ENCODE assay signal across 15 mouse cellular contexts in genomic region chr6:88383734-88384133, GRCm38 (mm10).
DNase-seq lines count a peak whose midpoint lies in the region; ATAC-seq lines count a peak whose summit lies in the region.
"Had no signal": no experiment of that assay in that cellular context is flagged by ENCODE, and none has a peak within 500 bp of the region (broad histone marks: within the 10 kb centered on the region; RNA-seq: fewer than 3 reads in every experiment).

No protein-coding gene starts in this region.

- intact Hi-C loops in left cerebral cortex, postnatal 10 days (cut with DNase I), result no loop called here

- ATAC-seq in forebrain, embryonic 13.5 days, result no peak
- ATAC-seq in embryonic facial prominence, embryonic 13.5 days (ENCODE audit: insufficient number of reproducible peaks, insufficient read depth, low FRiP score, low TSS enrichment, low read depth), result no peak
- ATAC-seq in kidney, embryonic 14.5 days (ENCODE audit: low FRiP score, low TSS enrichment), result no peak

- peak overlapping the region; percentile 79; the same call in 1 of the 2 replicates for H3K27ac ChIP-seq in forebrain, embryonic 10.5 days
- no peak overlapping the region for H3K27ac ChIP-seq in forebrain, embryonic 13.5 days
- H3K27ac ChIP-seq in embryonic facial prominence, embryonic 13.5 days, result peak overlapping the region; percentile 91
- no peak overlapping the region for H3K27ac ChIP-seq in kidney, embryonic 14.5 days (ENCODE audit: low read depth, low read length)
- H3K27ac ChIP-seq: gastrocnemius, adult 2 months; liver, embryonic 15.5 days had no signal

- no peaks in the 10 kb centered on the region for H3K36me3 ChIP-seq in forebrain, embryonic 10.5 days (replicated peaks)
- H3K36me3 ChIP-seq in forebrain, embryonic 13.5 days (ENCODE audit: poor library complexity, severe bottlenecking), result no peaks in the 10 kb centered on the region
- no peaks in the 10 kb centered on the region for H3K36me3 ChIP-seq in embryonic facial prominence, embryonic 13.5 days
- no peaks in the 10 kb centered on the region for H3K36me3 ChIP-seq in kidney, embryonic 14.5 days (ENCODE audit: control insufficient read depth, insufficient read depth, low read length)
- H3K36me3 ChIP-seq: liver, embryonic 15.5 days had no signal

- H3K4me2 ChIP-seq in forebrain, embryonic 13.5 days, result no peak overlapping the region
- H3K4me2 ChIP-seq in embryonic facial prominence, embryonic 13.5 days, result peak overlapping the region; percentile 41
- H3K4me2 ChIP-seq in kidney, embryonic 14.5 days (replicated peaks; ENCODE audit: low read depth, low read length), result no peak overlapping the region
- H3K4me2 ChIP-seq: liver, embryonic 15.5 days had no signal

- no peaks in the 10 kb centered on the region for H3K9me3 ChIP-seq in forebrain, embryonic 10.5 days
- H3K9me3 ChIP-seq in forebrain, embryonic 13.5 days (replicated peaks), result no peaks in the 10 kb centered on the region
- H3K9me3 ChIP-seq in embryonic facial prominence, embryonic 13.5 days, result no peaks in the 10 kb centered on the region
- H3K9me3 ChIP-seq in kidney, embryonic 14.5 days (ENCODE audit: control insufficient read depth, low read length), result no peaks in the 10 kb centered on the region
- H3K9me3 ChIP-seq: liver, embryonic 15.5 days had no signal

- no peak for DNase-seq in forebrain, embryonic 10.5 days (ENCODE audit: extremely low spot score, low spot score)
- DNase-seq in 3T3-L1 (ENCODE audit: low read depth, low spot score), result peak; percentile 45
- peak; percentile 75 for DNase-seq in large intestine, adult 2 months (ENCODE audit: low read depth, low spot score)
- no peak for DNase-seq in kidney, adult 9 months
- no peak for DNase-seq in left cerebral cortex, postnatal 10 days (ENCODE audit: extremely low spot score in 1 of 2, low spot score in 2 of 2)
- DNase-seq: adrenal gland, postnatal 14 days; cerebellum, adult 18-20 months; gastrocnemius, adult 2 months; heart, adult 11 months; thymus, postnatal 4 days had no signal

- H3K4me3 ChIP-seq in forebrain, embryonic 10.5 days, result no peak overlapping the region
- H3K4me3 ChIP-seq in forebrain, embryonic 13.5 days, result no peak overlapping the region
- H3K4me3 ChIP-seq in embryonic facial prominence, embryonic 13.5 days, result no peak overlapping the region
- no peak overlapping the region for H3K4me3 ChIP-seq in kidney, embryonic 14.5 days (ENCODE audit: low read length)
- H3K4me3 ChIP-seq: gastrocnemius, adult 2 months; liver, embryonic 15.5 days had no signal

- H3K27me3 ChIP-seq in forebrain, embryonic 10.5 days (ENCODE audit: poor library complexity, severe bottlenecking), result no peaks in the 10 kb centered on the region
- H3K27me3 ChIP-seq in forebrain, embryonic 13.5 days, result no peaks in the 10 kb centered on the region
- H3K27me3 ChIP-seq in embryonic facial prominence, embryonic 13.5 days, result no peaks in the 10 kb centered on the region
- H3K27me3 ChIP-seq in kidney, embryonic 14.5 days (ENCODE audit: control insufficient read depth, insufficient read depth, low read length), result no peaks in the 10 kb centered on the region
- H3K27me3 ChIP-seq: CH12.LX; liver, embryonic 15.5 days had no signal

- peaks cover 54% of the 10 kb centered on the region for H3K4me1 ChIP-seq in forebrain, embryonic 10.5 days
- peaks cover 19% of the 10 kb centered on the region for H3K4me1 ChIP-seq in forebrain, embryonic 13.5 days
- H3K4me1 ChIP-seq in embryonic facial prominence, embryonic 13.5 days, result peaks cover 62% of the 10 kb centered on the region
- peaks cover 10% of the 10 kb centered on the region; the same call in 1 of the 2 replicates for H3K4me1 ChIP-seq in kidney, embryonic 14.5 days (ENCODE audit: control insufficient read depth, insufficient read depth, low read length)

- H3K9ac ChIP-seq in forebrain, embryonic 13.5 days, result no peak overlapping the region
- no peak overlapping the region for H3K9ac ChIP-seq in embryonic facial prominence, embryonic 13.5 days
- no peak overlapping the region for H3K9ac ChIP-seq in kidney, embryonic 14.5 days (ENCODE audit: low read depth, low read length)
- H3K9ac ChIP-seq: liver, embryonic 15.5 days had no signal

Comparison
In these comparisons a context has a peak if more than half of its experiments do, and no peak if none do; other contexts are left out.
1. H3K27ac ChIP-seq: peak in forebrain, embryonic 10.5 days (single experiment) and embryonic facial prominence, embryonic 13.5 days (single experiment); none in forebrain, embryonic 13.5 days (single experiment) and kidney, embryonic 14.5 days (single experiment).
2. DNase-seq: peak in 3T3-L1 (single experiment) and large intestine, adult 2 months (single experiment); none in forebrain, embryonic 10.5 days (single experiment), kidney, adult 9 months (single experiment) and left cerebral cortex, postnatal 10 days (0 of 2).